Mouse (Mus musculus) hindbrain, embryonic 11.5 days (tissue): Measurements from ENCODE around the gene Zdhhc11. TPM values are rescaled to one million over a fixed set of nuclear protein-coding genes. Genes with fewer than 3 reads are reported as not detected.

Source experiments
- ATAC-seq: fragments of 200-750 bp; cut with Nextera tagmentation; 2 replicates; pipeline ENCODE4 v1.8.0; 2017; ENCODE audit warnings: mild to moderate bottlenecking, moderate TSS enrichment, moderate library complexity; ENCODE audit not compliant: low FRiP score
- DNase-seq: peaks from one replicate; pipeline ENCODE4 v3.0.0-alpha.2; 2015; ENCODE audit warnings: low spot score
- H3K27ac ChIP-seq: fragments of 300-500 bp; sonication (generic); 2 replicates; pipeline ENCODE4 v1.5.1; 2014; ENCODE audit warnings: mild to moderate bottlenecking, low read depth, low read length
- H3K27me3 ChIP-seq: fragments of 300-500 bp; sonication (generic); 2 replicates; pipeline ENCODE4 v1.6.1; 2014; ENCODE audit warnings: mild to moderate bottlenecking, low read length, moderate library complexity, mixed read lengths; ENCODE audit not compliant: control insufficient read depth, insufficient read depth
- H3K36me3 ChIP-seq: fragments of 300-500 bp; sonication (generic); 2 replicates; pipeline ENCODE4 v1.6.1; 2014; ENCODE audit warnings: mild to moderate bottlenecking, low read length, moderate library complexity, mixed read lengths; ENCODE audit not compliant: control insufficient read depth, insufficient read depth
- H3K4me1 ChIP-seq: fragments of 300-500 bp; sonication (generic); replicated peaks from 2 replicates; pipeline ENCODE4 v1.6.1; 2014; ENCODE audit warnings: low read length, mixed read lengths; ENCODE audit not compliant: control insufficient read depth, insufficient read depth
- H3K4me2 ChIP-seq: fragments of 300-500 bp; sonication (generic); replicated peaks from 2 replicates; pipeline ENCODE4 v1.6.1; 2014; ENCODE audit warnings: mild to moderate bottlenecking, low read depth, low read length
- H3K4me3 ChIP-seq: fragments of 300-500 bp; sonication (generic); 2 replicates; pipeline ENCODE4 v1.5.1; 2014; ENCODE audit warnings: low read depth, low read length
- H3K9ac ChIP-seq: fragments of 300-500 bp; sonication (generic); 2 replicates; pipeline ENCODE4 v1.6.1; 2014; ENCODE audit warnings: low read depth, low read length
- H3K9me3 ChIP-seq: fragments of 300-500 bp; sonication (generic); 2 replicates; pipeline ENCODE4 v1.6.1; 2016; ENCODE audit warnings: low read length; ENCODE audit not compliant: control insufficient read depth
- WGBS: fragments of 180-500 bp; shearing (Covaris S2); extraction: QIAGEN DNeasy Blood & Tissue Kit; methylation state at CpG from one replicate; pipeline ENCODE4 v1.1.7; 2014; 5-methylcytosine and 5-hydroxymethylcytosine counted together
- polyA plus RNA-seq: library from polyadenylated mRNA; unstranded; fragments of >200 nt; fragmentation: Nextera tagmentation; extraction: Ambion mirVana; gene quantifications from 2 replicates; pipeline ENCODE4 v1.2.1, GENCODE M21; 2014

The Zdhhc11 gene
- not detected in 2 replicates for polyA plus RNA-seq

DNA sequence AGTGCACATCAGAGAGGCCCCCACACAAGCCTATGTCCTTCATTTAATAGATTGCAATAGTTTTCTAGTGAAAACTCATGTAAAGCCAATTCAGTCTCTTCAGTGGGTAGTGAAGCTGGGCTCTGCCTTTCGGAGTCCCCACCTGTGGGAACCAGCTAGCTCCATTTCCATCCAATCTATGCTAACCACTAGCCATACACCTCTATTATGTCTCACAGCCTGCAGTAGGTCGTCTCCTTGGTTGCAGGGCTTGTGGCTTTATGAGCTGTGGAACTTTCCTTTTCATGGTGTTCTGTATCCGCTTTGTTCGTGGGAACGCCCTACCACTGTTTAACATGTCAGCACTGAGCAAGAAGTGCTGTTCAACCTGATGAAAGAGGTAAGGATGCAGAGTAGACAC, at the start of gene Zdhhc11:
Gene Zdhhc11 (plus strand): TSS at position 301 of the 400 bp plus-strand sequence.
- no peak for ATAC-seq
- Histone ChIP-seq H3K27ac (no peak within 1 kb of the TSS), H3K4me3 (no peak within 1 kb of the TSS), H3K4me1 (no peaks in the 10 kb centered on the region), H3K9ac (no peak within 1 kb of the TSS), H3K27me3 (no peaks in the 10 kb centered on the region), H3K36me3 (no peaks in the 10 kb centered on the region), H3K4me2 (no peak within 1 kb of the TSS), H3K9me3 (no peaks in the 10 kb centered on the region)
- 91% methylated on average over 5 of the region's 5 CpGs for WGBS
- DNase-seq: no peak

DNA sequence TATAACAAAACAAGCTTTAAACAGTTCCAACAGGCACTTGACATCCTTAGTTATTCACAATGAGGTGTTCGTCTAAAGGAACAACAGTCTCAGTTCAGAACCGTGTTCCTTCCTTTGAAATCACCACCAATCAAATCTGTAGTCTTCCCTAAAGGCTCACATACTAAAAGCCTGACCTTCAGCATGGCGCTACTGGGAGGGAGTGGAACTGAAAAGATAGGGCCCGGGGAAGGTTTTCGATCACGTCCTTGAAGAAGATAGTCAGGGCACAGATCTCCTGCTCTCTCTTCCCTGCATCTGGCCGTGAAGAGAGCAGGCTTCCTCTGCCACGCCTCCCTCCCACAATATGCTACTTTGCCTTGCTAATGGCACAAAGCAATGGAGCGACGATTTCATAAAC, 31.4 kb upstream of the Zdhhc11 start:
- 93% methylated on average over 10 of the region's 10 CpGs for WGBS

DNA sequence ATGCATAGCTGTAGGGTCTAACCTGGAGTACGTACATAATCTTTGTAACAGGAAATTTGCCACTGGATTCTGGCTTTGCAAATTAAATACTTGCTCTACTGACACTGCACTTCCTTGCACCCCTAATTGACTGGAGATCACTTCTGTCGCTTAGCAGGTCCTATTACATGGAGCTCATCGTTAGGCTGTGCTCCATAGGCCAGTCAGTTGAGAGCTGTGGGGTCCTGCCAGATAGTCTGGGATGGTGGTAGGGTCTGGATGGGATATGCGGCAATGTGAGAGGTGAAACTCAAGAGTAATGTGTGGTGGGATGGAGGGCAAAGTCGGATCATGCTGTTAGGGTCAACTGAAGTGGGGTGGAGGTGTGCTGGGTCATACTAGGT, 26.7 kb upstream of the Zdhhc11 start:
- H3K27ac ChIP-seq: no peak overlapping the region
- H3K4me1 ChIP-seq: peaks cover 7% of the 10 kb centered on the region
- peak overlapping the region; percentile 81 for H3K4me3 ChIP-seq
- H3K9ac ChIP-seq: peak overlapping the region; percentile 79
- no peaks in the 10 kb centered on the region for H3K36me3 ChIP-seq
- ATAC-seq (no peak), DNase-seq (no peak)
- 14% methylated on average over 5 of the region's 5 CpGs for WGBS
- H3K27me3 ChIP-seq: no peaks in the 10 kb centered on the region
- H3K9me3 ChIP-seq: no peaks in the 10 kb centered on the region
- peak overlapping the region; percentile 72 for H3K4me2 ChIP-seq

More for the DNA sequence above, 31.4 kb upstream of the Zdhhc11 start:
- H3K9ac ChIP-seq: no peak overlapping the region
- no peaks in the 10 kb centered on the region for H3K4me1 ChIP-seq
- no peak for DNase-seq
- H3K4me3 ChIP-seq: no peak overlapping the region
- H3K4me2 ChIP-seq: no peak overlapping the region
- no peaks in the 10 kb centered on the region for H3K9me3 ChIP-seq
- no peaks in the 10 kb centered on the region for H3K27me3 ChIP-seq
- ATAC-seq: no peak
- no peak overlapping the region for H3K27ac ChIP-seq
- no peaks in the 10 kb centered on the region for H3K36me3 ChIP-seq

DNA sequence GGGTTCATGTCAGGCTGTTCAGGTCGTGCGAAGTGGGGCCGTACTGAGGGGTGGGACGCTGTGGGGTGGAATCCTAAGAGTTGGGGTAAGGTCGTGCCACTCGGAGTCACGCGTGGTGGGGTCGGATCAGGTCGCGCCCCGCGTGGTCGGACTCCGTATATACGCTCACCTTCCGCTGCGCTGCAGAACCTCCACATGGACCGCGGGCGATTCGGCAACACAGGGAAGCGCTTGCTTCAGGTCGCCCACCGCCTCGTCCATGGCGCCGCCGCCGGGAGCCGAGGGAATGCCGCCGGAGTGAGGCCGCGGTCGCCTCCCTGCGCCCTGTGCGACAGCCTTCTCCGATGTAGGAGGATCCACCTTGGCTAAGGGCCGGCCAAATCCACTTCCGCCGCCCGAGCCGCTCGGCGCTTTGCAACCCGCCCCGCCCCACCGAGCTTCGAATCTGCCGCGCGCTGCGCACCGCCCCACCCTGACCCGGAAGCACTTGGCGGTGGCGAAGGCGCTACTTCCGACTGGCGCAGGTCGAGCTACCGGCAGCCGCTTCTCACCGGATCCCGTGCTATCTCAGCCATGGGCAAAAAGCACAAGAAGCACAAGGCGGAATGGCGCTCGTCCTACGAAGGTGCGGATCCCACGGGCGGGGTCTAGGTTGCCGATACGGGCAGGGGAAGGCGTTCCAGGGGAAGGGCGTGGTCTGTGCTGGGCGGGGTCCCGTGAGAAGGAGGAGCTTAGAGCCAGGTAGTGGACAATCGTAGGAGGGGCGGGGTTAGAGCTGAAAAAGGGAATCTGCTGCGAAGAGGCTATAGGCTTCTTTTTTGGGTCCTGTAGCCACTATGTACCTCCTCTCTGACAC, 26.1 kb upstream of the Zdhhc11 start, which contains the start of the genes Trip13 and Brd9:
Gene Trip13 (minus strand): TSS at position 464 of the 856 bp plus-strand sequence.
Gene Brd9 (plus strand): TSS at position 491 of the 856 bp plus-strand sequence.
- Histone ChIP-seq H3K4me2 (peak within 1 kb of the TSS; percentile 72), H3K9me3 (no peaks in the 10 kb centered on the region), H3K27me3 (no peaks in the 10 kb centered on the region), H3K9ac (peak within 1 kb of the TSS; percentile 79), H3K4me1 (peaks cover 7% of the 10 kb centered on the region), H3K36me3 (peaks cover 3% of the 10 kb centered on the region; the same call in 1 of the 2 replicates), H3K27ac (peak within 1 kb of the TSS; percentile 79), H3K4me3 (peak within 1 kb of the TSS; percentile 81)
- under 1% methylated on average over 82 of the region's 82 CpGs for WGBS
- DNase-seq (peak; percentile 94), ATAC-seq (peak; percentile 98)

DNA sequence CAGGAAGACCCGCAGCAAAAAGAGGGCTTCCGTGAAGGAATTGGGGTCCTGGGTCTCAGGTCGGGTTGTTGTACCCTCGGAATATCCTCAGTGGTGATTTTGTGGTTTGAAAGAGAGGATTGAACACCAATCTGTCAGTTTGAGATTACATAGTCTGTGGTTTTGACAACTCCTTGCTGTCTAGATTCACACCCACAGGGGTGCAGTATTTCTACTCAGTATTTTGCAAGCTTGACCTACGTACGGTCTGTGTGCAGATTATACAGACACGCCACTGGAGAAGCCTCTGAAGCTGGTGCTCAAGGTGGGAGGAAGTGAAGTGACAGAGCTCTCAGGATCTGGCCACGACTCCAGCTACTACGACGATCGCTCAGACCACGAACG, 25.5 kb upstream of the Zdhhc11 start:
- WGBS: 48% methylated on average over 13 of the region's 13 CpGs
- H3K27ac ChIP-seq: 0 out of 2 replicates have a peak overlapping the region, but pooled peaks have one; percentile 79
- H3K9ac ChIP-seq: peak overlapping the region; percentile 79
- no peaks in the 10 kb centered on the region for H3K9me3 ChIP-seq
- peaks cover 7% of the 10 kb centered on the region for H3K4me1 ChIP-seq
- peak overlapping the region; percentile 52 for H3K4me2 ChIP-seq
- ATAC-seq (peak; percentile 6; the same call in 1 of the 2 replicates), DNase-seq (no peak)
- peak overlapping the region; percentile 81 for H3K4me3 ChIP-seq
- H3K27me3 ChIP-seq: no peaks in the 10 kb centered on the region
- peaks cover 4% of the 10 kb centered on the region; the same call in 1 of the 2 replicates for H3K36me3 ChIP-seq

DNA sequence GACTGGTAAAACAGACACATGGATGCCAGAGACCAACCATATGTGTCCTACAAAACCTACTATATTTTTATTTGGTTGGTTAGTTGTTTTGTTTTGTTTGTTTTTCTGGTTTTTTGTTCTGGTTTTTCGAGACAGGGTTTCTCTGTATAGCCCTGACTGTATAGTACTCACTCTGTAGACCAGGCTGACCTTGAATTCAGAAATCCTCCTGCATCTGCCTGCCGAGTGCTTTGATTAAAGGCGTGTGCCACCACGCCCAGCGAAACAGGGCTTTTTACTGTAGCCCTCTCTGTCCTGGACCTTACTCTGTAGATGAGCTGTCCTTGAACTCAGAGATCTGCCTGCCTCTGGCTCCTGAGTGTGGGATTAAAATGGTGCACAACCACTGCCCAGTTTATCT, 24.6 kb upstream of the Zdhhc11 start:
- peaks cover 10% of the 10 kb centered on the region for H3K36me3 ChIP-seq
- no peak for ATAC-seq
- no peaks in the 10 kb centered on the region for H3K9me3 ChIP-seq
- H3K9ac ChIP-seq: no peak overlapping the region
- no peak for DNase-seq
- no peaks in the 10 kb centered on the region for H3K27me3 ChIP-seq
- no peak overlapping the region for H3K27ac ChIP-seq
- no peak overlapping the region for H3K4me2 ChIP-seq
- peaks cover 7% of the 10 kb centered on the region for H3K4me1 ChIP-seq
- no peak overlapping the region for H3K4me3 ChIP-seq
- WGBS: 96% methylated on average over 5 of the region's 5 CpGs

DNA sequence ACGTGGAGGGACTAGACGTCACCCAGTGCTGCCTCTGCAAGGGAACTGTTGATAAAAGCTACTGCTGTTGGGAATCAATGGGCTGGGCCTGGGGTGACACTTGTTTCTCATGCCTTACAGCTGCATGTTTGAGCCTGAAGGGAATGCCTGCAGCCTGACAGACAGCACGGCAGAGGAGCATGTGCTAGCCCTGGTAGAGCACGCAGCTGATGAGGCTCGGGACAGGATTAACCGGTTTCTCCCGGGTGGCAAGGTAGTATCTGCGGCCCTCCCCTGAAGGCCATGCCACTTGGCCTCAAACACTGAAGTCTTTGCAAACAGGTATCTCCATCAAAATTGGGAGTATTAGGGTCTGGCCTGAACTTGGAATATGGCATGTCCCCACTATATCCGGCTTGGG, 19.0 kb upstream of the Zdhhc11 start:
- H3K27ac ChIP-seq: no peak overlapping the region
- ATAC-seq (no peak), DNase-seq (no peak)
- no peak overlapping the region for H3K9ac ChIP-seq
- H3K36me3 ChIP-seq: peaks cover 16% of the 10 kb centered on the region
- WGBS: 92% methylated on average over 9 of the region's 9 CpGs
- no peaks in the 10 kb centered on the region for H3K9me3 ChIP-seq
- H3K4me2 ChIP-seq: no peak overlapping the region
- no peak overlapping the region for H3K4me3 ChIP-seq
- no peaks in the 10 kb centered on the region for H3K4me1 ChIP-seq
- H3K27me3 ChIP-seq: no peaks in the 10 kb centered on the region

DNA sequence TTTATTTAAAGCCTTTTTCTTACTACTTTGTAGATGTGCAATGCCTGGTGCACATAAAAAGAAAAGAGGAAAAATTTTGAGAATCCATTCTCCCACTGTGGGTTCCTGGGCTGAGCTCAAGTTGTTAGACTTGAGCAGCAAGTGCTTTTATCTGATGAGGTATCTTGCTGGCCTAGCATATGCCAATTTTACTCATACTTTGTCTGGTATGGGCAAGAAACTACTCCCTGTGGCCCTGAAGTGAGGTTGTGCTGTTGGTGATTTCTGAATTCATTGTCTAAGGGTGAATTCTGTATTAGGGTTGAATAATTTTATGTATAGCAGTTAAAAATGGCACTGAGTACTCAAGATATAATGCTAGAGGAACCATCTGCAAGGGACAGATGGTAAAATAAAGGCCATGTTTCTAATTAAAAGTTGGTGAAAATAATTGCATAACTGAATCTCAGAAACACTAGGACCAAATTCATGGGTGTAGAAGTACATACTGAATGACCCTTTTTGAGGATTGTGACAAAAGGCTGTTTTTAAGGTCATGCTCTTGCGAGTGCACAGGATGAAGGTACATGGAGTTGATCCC, 10.0 kb upstream of the Zdhhc11 start:
- DNase-seq (no peak), ATAC-seq (no peak)
- Histone ChIP-seq H3K36me3 (peaks cover 2% of the 10 kb centered on the region; the same call in 1 of the 2 replicates), H3K4me1 (no peaks in the 10 kb centered on the region), H3K4me2 (no peak overlapping the region), H3K9me3 (no peaks in the 10 kb centered on the region), H3K27me3 (no peaks in the 10 kb centered on the region), H3K27ac (no peak overlapping the region), H3K4me3 (no peak overlapping the region), H3K9ac (no peak overlapping the region)
- WGBS: 93% methylated on average over 1 of the region's 1 CpGs
